Mouse (Mus musculus): ENCODE measurements around the gene Gmds. TPM values are rescaled to one million over a fixed set of nuclear protein-coding genes. Genes with fewer than 3 reads are reported as not detected.
A peak's percentile ranks its signal among the peaks of the same experiment; 100 is the strongest.

Gene Gmds
- polyA plus RNA-seq, 1 experiment from 2014 or later: 30.9 TPM

DNA sequence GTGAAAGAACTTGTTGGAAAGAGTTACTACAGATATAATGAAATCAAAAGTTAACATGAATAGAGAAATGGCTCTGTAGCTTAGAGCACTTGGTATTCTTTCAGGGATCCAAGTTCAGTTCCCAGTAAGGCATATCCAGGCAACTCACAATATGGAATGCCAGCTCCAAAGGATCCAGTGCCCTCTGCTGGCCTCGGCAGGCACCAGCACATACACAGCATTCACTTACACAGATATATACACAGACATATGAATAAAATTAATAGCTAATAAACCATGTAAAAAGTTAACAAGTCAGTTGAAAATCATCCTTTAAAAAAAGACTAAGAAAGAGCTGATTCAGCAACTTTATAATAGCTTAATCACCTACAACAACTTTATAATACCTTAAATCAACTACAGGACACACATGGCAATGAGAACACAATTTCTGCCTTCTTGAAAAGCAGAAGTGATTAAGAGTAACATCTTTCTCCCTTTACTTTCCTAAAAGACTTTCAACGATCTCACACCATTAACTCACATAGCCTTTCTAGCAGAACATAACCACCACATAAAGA, 65.5 kb downstream of the Gmds start:
- Histone ChIP-seq H3K4me2 (ENCODE audit: low read depth, low read length, severe bottlenecking) (no peak overlapping the region), H3K27me3 (ENCODE audit: control insufficient read depth, insufficient read depth, low read length) (no peaks in the 10 kb centered on the region), H3K36me3 (ENCODE audit: control insufficient read depth, insufficient read depth, low read length) (no peaks in the 10 kb centered on the region), H3K9ac (ENCODE audit: low read length) (no peak overlapping the region), H3K9me3 (ENCODE audit: control insufficient read depth, low read length) (no peaks in the 10 kb centered on the region), H3K4me3 (ENCODE audit: low read depth, low read length) (no peak overlapping the region), H3K27ac (ENCODE audit: low read depth, low read length) (no peak overlapping the region), H3K4me1 (replicated peaks; ENCODE audit: control insufficient read depth, insufficient read depth, low read length) (no peaks in the 10 kb centered on the region)
- no peak for DNase-seq (ENCODE audit: low spot score)
- ATAC-seq (replicated peaks; ENCODE audit: low FRiP score): no peak
- WGBS: 92% methylated on average over 2 of the region's 2 CpGs

DNA sequence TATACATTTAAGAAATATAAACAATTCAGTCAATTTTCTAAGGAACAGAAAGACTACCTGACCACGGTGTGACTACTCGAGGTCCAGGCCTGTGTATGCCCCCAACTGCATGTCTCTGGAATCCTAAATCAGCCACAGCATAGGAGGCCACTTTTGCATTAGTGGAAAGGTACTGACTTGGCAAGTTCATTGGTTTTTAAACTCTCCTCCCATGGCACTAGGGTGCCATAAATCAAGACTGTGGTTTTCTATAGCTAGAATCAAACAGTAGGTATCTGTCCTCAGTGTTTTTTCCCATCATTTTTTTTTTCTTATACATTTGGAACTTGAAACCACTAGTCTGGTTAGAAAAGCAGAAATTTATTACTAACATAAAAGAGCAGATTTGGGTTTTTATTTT, 68.8 kb downstream of the Gmds start:
- no peaks in the 10 kb centered on the region for H3K36me3 ChIP-seq (ENCODE audit: control insufficient read depth, insufficient read depth, low read length)
- H3K27me3 ChIP-seq (ENCODE audit: control insufficient read depth, insufficient read depth, low read length): no peaks in the 10 kb centered on the region
- 83% methylated on average over 2 of the region's 2 CpGs for WGBS
- no peak overlapping the region for H3K9ac ChIP-seq (ENCODE audit: low read length)
- no peak overlapping the region for H3K27ac ChIP-seq (ENCODE audit: low read depth, low read length)
- H3K9me3 ChIP-seq (ENCODE audit: control insufficient read depth, low read length): no peaks in the 10 kb centered on the region
- ATAC-seq (replicated peaks; ENCODE audit: low FRiP score): no peak
- H3K4me3 ChIP-seq (ENCODE audit: low read depth, low read length): no peak overlapping the region
- H3K4me1 ChIP-seq (replicated peaks; ENCODE audit: control insufficient read depth, insufficient read depth, low read length): no peaks in the 10 kb centered on the region
- H3K4me2 ChIP-seq (ENCODE audit: low read depth, low read length, severe bottlenecking): no peak overlapping the region
- no peak for DNase-seq (ENCODE audit: low spot score)

DNA sequence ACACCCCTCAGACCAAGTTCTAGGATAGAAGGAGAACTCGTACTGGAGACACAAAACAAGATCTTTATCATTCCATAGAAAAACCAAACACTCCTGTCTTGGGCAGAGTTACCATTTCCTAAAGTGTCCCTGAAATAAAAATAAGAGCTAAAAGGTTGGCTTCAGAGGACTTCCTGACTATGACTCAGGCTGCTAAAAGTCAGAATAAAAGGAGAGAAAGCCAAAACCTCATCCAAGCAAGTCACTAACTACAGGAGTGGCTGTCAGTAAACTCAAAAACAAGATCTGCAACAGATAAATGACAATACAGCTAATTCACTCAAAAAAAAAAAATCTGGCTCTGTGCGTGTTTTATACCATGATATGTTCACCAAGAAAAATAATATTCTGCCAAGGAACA, 69.3 kb downstream of the Gmds start:
- H3K36me3 ChIP-seq (ENCODE audit: control insufficient read depth, insufficient read depth, low read length): no peaks in the 10 kb centered on the region
- no peak overlapping the region for H3K4me3 ChIP-seq (ENCODE audit: low read depth, low read length)
- no peak for ATAC-seq (replicated peaks; ENCODE audit: low FRiP score)
- WGBS: 88% methylated on average over 2 of the region's 2 CpGs
- no peak overlapping the region for H3K4me2 ChIP-seq (ENCODE audit: low read depth, low read length, severe bottlenecking)
- H3K9ac ChIP-seq (ENCODE audit: low read length): no peak overlapping the region
- H3K9me3 ChIP-seq (ENCODE audit: control insufficient read depth, low read length): no peaks in the 10 kb centered on the region
- H3K27me3 ChIP-seq (ENCODE audit: control insufficient read depth, insufficient read depth, low read length): no peaks in the 10 kb centered on the region
- no peaks in the 10 kb centered on the region for H3K4me1 ChIP-seq (replicated peaks; ENCODE audit: control insufficient read depth, insufficient read depth, low read length)
- no peak overlapping the region for H3K27ac ChIP-seq (ENCODE audit: low read depth, low read length)
- DNase-seq (ENCODE audit: low spot score): no peak

DNA sequence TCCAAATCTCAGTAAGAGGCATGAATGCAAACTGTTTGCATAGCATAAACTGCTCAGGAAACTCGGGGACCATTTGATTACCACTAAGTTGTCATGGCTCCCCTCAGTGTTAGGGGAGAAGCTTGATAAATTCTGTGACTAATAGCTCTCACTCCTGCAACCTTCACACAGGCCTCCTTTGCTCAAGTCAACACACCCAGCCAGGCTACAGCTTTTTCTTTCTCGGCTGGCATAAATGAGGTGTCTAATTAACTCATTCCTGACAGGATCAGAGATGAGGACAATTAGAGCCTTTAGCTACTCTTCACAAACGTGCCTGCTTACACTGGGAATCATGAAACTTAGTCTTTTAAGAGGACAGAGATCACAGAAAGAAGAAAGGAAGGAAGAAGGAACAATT, 70.3 kb downstream of the Gmds start:
- Histone ChIP-seq H3K27me3 (ENCODE audit: control insufficient read depth, insufficient read depth, low read length) (no peaks in the 10 kb centered on the region), H3K4me3 (ENCODE audit: low read depth, low read length) (no peak overlapping the region), H3K36me3 (ENCODE audit: control insufficient read depth, insufficient read depth, low read length) (no peaks in the 10 kb centered on the region), H3K9ac (ENCODE audit: low read length) (no peak overlapping the region), H3K9me3 (ENCODE audit: control insufficient read depth, low read length) (no peaks in the 10 kb centered on the region), H3K27ac (ENCODE audit: low read depth, low read length) (no peak overlapping the region), H3K4me1 (replicated peaks; ENCODE audit: control insufficient read depth, insufficient read depth, low read length) (no peaks in the 10 kb centered on the region), H3K4me2 (ENCODE audit: low read depth, low read length, severe bottlenecking) (no peak overlapping the region)
- WGBS: 4% methylated on average over 3 of the region's 3 CpGs
- DNase-seq (ENCODE audit: low spot score): no peak
- peak; percentile 71 for ATAC-seq (replicated peaks; ENCODE audit: low FRiP score)

DNA sequence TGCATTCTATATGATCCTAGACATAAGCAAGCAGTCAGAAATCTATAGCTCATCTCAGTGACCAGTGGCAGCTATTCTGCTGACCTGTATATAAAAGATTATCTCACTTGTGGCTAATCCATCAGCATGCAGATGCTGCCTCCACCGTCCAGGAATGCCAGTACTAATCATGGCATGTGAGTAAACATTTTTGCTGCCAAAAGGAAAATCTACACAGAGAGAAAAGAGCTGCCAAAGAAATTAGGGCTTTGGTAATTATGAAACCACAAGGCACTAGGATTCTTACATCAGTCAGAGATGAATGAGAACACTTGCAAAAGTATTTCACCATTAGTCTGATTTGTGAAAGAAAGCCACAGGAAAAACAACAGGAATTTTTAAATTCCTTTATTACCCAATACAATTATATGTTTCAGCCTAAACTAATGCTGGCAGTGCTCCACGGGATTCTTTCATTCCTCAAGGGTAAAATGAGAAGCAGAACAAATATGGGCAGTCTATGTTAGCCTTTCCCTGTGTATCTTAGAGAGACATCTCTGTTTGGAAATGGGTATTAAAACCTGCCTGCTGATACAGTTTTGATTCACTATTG, 71.3 kb downstream of the Gmds start:
- Histone ChIP-seq H3K4me3 (ENCODE audit: low read depth, low read length) (no peak overlapping the region), H3K27ac (ENCODE audit: low read depth, low read length) (no peak overlapping the region), H3K4me2 (ENCODE audit: low read depth, low read length, severe bottlenecking) (no peak overlapping the region), H3K27me3 (ENCODE audit: control insufficient read depth, insufficient read depth, low read length) (no peaks in the 10 kb centered on the region), H3K36me3 (ENCODE audit: control insufficient read depth, insufficient read depth, low read length) (no peaks in the 10 kb centered on the region), H3K9me3 (ENCODE audit: control insufficient read depth, low read length) (no peaks in the 10 kb centered on the region), H3K9ac (ENCODE audit: low read length) (no peak overlapping the region), H3K4me1 (replicated peaks; ENCODE audit: control insufficient read depth, insufficient read depth, low read length) (no peaks in the 10 kb centered on the region)
- DNase-seq (ENCODE audit: low spot score) (no peak), ATAC-seq (replicated peaks; ENCODE audit: low FRiP score) (no peak)
- WGBS: 24% methylated on average over 2 of the region's 2 CpGs

DNA sequence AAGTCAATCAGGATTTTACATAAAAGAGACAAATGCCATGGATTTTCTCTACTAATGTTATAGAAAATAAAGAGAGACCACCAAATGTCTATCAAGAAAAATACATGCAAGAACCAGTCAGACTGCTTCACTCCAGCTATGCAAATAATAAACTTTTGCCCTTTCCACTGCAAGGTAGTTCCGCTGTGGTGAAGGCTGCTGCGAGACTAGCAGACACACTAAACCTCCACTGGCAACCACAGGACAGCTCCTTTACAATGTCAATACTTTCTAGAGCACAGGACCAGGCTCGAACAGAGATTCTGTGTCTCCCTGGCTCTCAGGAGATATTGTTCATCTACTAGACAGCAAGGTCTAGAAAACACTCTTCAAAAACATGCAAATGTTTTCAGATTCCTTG, 71.8 kb downstream of the Gmds start:
- no peaks in the 10 kb centered on the region for H3K27me3 ChIP-seq (ENCODE audit: control insufficient read depth, insufficient read depth, low read length)
- DNase-seq (ENCODE audit: low spot score) (no peak), ATAC-seq (replicated peaks; ENCODE audit: low FRiP score) (no peak)
- WGBS: 73% methylated on average over 3 of the region's 3 CpGs
- H3K36me3 ChIP-seq (ENCODE audit: control insufficient read depth, insufficient read depth, low read length): no peaks in the 10 kb centered on the region
- no peak overlapping the region for H3K9ac ChIP-seq (ENCODE audit: low read length)
- H3K4me3 ChIP-seq (ENCODE audit: low read depth, low read length): no peak overlapping the region
- H3K4me2 ChIP-seq (ENCODE audit: low read depth, low read length, severe bottlenecking): no peak overlapping the region
- H3K4me1 ChIP-seq (replicated peaks; ENCODE audit: control insufficient read depth, insufficient read depth, low read length): no peaks in the 10 kb centered on the region
- H3K27ac ChIP-seq (ENCODE audit: low read depth, low read length): no peak overlapping the region
- H3K9me3 ChIP-seq (ENCODE audit: control insufficient read depth, low read length): no peaks in the 10 kb centered on the region

DNA sequence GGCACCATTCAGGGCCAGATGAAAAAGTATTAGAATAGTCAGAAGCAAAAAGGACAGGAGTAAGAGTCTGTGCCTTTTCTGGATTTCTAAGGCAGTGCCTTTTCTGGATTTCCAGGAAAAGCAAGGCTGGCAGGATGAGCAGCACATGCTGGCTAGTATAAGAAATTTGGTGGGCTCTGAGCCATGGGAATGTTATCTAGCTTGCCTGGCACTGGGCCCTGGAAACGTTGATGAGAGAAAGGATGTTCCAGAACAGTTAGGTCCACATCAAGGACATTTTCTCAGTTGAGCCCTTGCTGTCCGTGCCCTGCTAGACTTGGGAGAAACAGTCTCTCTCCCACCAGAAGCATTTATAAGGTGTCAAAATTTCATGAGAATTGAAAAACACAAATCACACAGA, 82.4 kb downstream of the Gmds start:
- Histone ChIP-seq H3K4me2 (ENCODE audit: low read depth, low read length, severe bottlenecking) (no peak overlapping the region), H3K27ac (ENCODE audit: low read depth, low read length) (no peak overlapping the region), H3K4me3 (ENCODE audit: low read depth, low read length) (no peak overlapping the region), H3K36me3 (ENCODE audit: control insufficient read depth, insufficient read depth, low read length) (no peaks in the 10 kb centered on the region), H3K4me1 (replicated peaks; ENCODE audit: control insufficient read depth, insufficient read depth, low read length) (no peaks in the 10 kb centered on the region), H3K27me3 (ENCODE audit: control insufficient read depth, insufficient read depth, low read length) (no peaks in the 10 kb centered on the region), H3K9ac (ENCODE audit: low read length) (no peak overlapping the region), H3K9me3 (ENCODE audit: control insufficient read depth, low read length) (no peaks in the 10 kb centered on the region)
- WGBS: 74% methylated on average over 2 of the region's 2 CpGs
- no peak for ATAC-seq (replicated peaks; ENCODE audit: low FRiP score)
- no peak for DNase-seq (ENCODE audit: low spot score)

DNA sequence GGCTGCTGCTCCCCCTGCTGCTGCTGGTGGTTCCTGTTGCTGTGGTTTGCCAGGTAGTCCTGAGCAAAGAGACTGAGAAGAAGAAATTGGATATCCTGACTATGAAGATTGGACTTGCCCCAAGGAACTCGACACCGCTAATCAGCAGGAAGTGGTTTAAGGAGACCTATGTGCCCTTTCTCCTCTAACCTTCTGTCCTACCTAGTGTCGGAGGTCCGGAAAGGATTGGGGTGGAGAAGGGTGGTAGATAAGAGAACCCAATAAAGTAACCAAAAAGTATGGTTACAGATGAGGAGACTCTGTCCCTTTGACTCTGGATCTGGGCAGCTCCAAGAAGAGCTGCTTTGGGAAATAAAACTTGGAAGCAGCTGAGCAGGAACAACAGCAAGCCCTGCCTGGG, 86.3 kb downstream of the Gmds start:
- Histone ChIP-seq H3K9ac (ENCODE audit: low read length) (no peak overlapping the region), H3K4me2 (ENCODE audit: low read depth, low read length, severe bottlenecking) (no peak overlapping the region), H3K27me3 (ENCODE audit: control insufficient read depth, insufficient read depth, low read length) (no peaks in the 10 kb centered on the region), H3K4me1 (replicated peaks; ENCODE audit: control insufficient read depth, insufficient read depth, low read length) (no peaks in the 10 kb centered on the region), H3K27ac (ENCODE audit: low read depth, low read length) (no peak overlapping the region), H3K9me3 (ENCODE audit: control insufficient read depth, low read length) (no peaks in the 10 kb centered on the region), H3K36me3 (ENCODE audit: control insufficient read depth, insufficient read depth, low read length) (no peaks in the 10 kb centered on the region), H3K4me3 (ENCODE audit: low read depth, low read length) (no peak overlapping the region)
- no peak for ATAC-seq (replicated peaks; ENCODE audit: low FRiP score)
- no peak for DNase-seq (ENCODE audit: low spot score)
- 75% methylated on average over 4 of the region's 4 CpGs for WGBS

DNA sequence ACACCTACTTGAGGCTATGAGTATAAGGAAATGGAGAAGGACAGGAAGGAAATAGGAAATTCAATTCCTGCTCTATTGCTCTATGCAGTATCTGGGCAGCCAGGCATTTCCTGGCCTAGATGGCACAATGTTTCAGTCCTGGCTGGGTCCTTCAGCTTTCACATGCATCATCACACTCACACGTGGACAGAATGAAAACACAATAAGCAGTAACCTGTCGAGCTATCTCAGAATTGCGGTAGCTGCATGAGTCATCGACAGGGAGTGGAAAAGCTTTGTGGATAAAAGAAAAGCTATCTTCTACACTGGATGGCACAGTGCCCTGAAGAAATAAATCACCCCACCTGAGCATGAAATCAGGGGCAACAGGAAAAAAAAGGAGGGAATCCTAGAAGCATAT, 96.3 kb downstream of the Gmds start:
- Histone ChIP-seq H3K9me3 (ENCODE audit: control insufficient read depth, low read length) (no peaks in the 10 kb centered on the region), H3K4me2 (ENCODE audit: low read depth, low read length, severe bottlenecking) (no peak overlapping the region), H3K27me3 (ENCODE audit: control insufficient read depth, insufficient read depth, low read length) (no peaks in the 10 kb centered on the region), H3K36me3 (ENCODE audit: control insufficient read depth, insufficient read depth, low read length) (no peaks in the 10 kb centered on the region), H3K27ac (ENCODE audit: low read depth, low read length) (no peak overlapping the region), H3K4me1 (replicated peaks; ENCODE audit: control insufficient read depth, insufficient read depth, low read length) (no peaks in the 10 kb centered on the region), H3K9ac (ENCODE audit: low read length) (no peak overlapping the region), H3K4me3 (ENCODE audit: low read depth, low read length) (no peak overlapping the region)
- 83% methylated on average over 4 of the region's 4 CpGs for WGBS
- no peak for ATAC-seq (replicated peaks; ENCODE audit: low FRiP score)
- DNase-seq (ENCODE audit: low spot score): no peak
